Mouse (Mus musculus) cerebellum, adult 18-20 months (tissue): ENCODE measurements around the gene Dusp5.
A peak's percentile ranks its signal among the peaks of the same experiment; 100 is the strongest.

Source experiments
- DNase-seq, 2 experiments: peaks; one replicate each; pipeline ENCODE4 v3.0.0; 2021

Dusp5 gene

GRCm38 (mm10) chr19:53519549-53519948, 9.4 kb upstream of the Dusp5 start:
- DNase-seq, result no peak

- no peak for DNase-seq
Observed at GRCm38 (mm10) chr19:53519981-53520380, 8.9 kb upstream of the Dusp5 start.

- DNase-seq, result no peak
Observed at GRCm38 (mm10) chr19:53521137-53521795, 7.6 kb upstream of the Dusp5 start.

- no peak for DNase-seq
Observed at GRCm38 (mm10) chr19:53527480-53527879, 1.4 kb upstream of the Dusp5 start.

- peak in 1 of 2 experiments; percentile 43 for DNase-seq
Observed at GRCm38 (mm10) chr19:53528131-53528621, 733 bp upstream of the Dusp5 start.

- DNase-seq, result no peak
Observed at GRCm38 (mm10) chr19:53529455-53529704, 471 bp downstream of the Dusp5 start.

GRCm38 (mm10) chr19:53529705-53530562, 1.0 kb downstream of the Dusp5 start:
- peak; percentile 51 to 54 for DNase-seq

GRCm38 (mm10) chr19:53531416-53531815, 2.5 kb downstream of the Dusp5 start:
- DNase-seq, result peak; percentile 53 to 60

- DNase-seq, result peak; percentile 74 to 78
Observed at GRCm38 (mm10) chr19:53532021-53532420, 3.1 kb downstream of the Dusp5 start.

- DNase-seq, result peak in 1 of 2 experiments; percentile 31
Observed at GRCm38 (mm10) chr19:53532676-53533075, 3.8 kb downstream of the Dusp5 start.

- DNase-seq, result no peak
Observed at GRCm38 (mm10) chr19:53533236-53533635, 4.3 kb downstream of the Dusp5 start.

GRCm38 (mm10) chr19:53533810-53534601, 5.1 kb downstream of the Dusp5 start:
- DNase-seq, result peak in 1 of 2 experiments; percentile 48

GRCm38 (mm10) chr19:53534757-53535410, 6.0 kb downstream of the Dusp5 start:
- peak; percentile 53 to 67 for DNase-seq

GRCm38 (mm10) chr19:53535421-53535820, 6.5 kb downstream of the Dusp5 start:
- peak; percentile 65 to 72 for DNase-seq

GRCm38 (mm10) chr19:53536251-53536650, 7.3 kb downstream of the Dusp5 start:
- DNase-seq, result no peak

- DNase-seq, result peak; percentile 61 to 65
Observed at GRCm38 (mm10) chr19:53536731-53537666, 8.1 kb downstream of the Dusp5 start.

- peak in 1 of 2 experiments; percentile 37 for DNase-seq
Observed at GRCm38 (mm10) chr19:53538024-53538423, 9.1 kb downstream of the Dusp5 start.

GRCm38 (mm10) chr19:53538796-53539195, 9.9 kb downstream of the Dusp5 start:
- no peak for DNase-seq

GRCm38 (mm10) chr19:53539296-53539695, 10.4 kb downstream of the Dusp5 start:
- no peak for DNase-seq

GRCm38 (mm10) chr19:53543602-53544001, 14.7 kb downstream of the Dusp5 start:
- DNase-seq, result no peak

- no peak for DNase-seq
Observed at GRCm38 (mm10) chr19:53544923-53545561, 16.1 kb downstream of the Dusp5 start.
